Mouse (Mus musculus): Measurements from ENCODE around the gene AC129217.1. TPM values are rescaled to one million over a fixed set of nuclear protein-coding genes. Genes with fewer than 3 reads are reported as not detected.
"Not testable (repeated sequence)": the region's sequence is repeated elsewhere in the genome, so short reads cannot be mapped to it uniquely, and the experiment has no call there.

Gene AC129217.1
- polyA plus RNA-seq, 1 experiment from 2014 or later, result not detected

GRCm38 (mm10) chr19:8830664-8831063, 1.1 kb downstream of the AC129217.1 start:
- H3K27ac ChIP-seq (ENCODE audit: low read depth), result no peak overlapping the region
- 88% methylated on average over 8 of the region's 8 CpGs for WGBS
- H3K27me3 ChIP-seq (ENCODE audit: insufficient read depth, low read length), result no peaks in the 10 kb centered on the region
- peaks cover 98% of the 10 kb centered on the region for H3K36me3 ChIP-seq (ENCODE audit: insufficient read depth)
- no peak overlapping the region for H3K9ac ChIP-seq
- ATAC-seq (ENCODE audit: insufficient read depth), result no peak
- no peak overlapping the region for H3K4me2 ChIP-seq
- TF ChIP-seq CTCF (IDR thresholded peaks at IDR 0.05; ENCODE audit: low read depth), result no peak
- no peaks in the 10 kb centered on the region for H3K9me3 ChIP-seq (ENCODE audit: low read depth, low read length)
- no peak overlapping the region for H3K4me3 ChIP-seq (ENCODE audit: low read depth, low read length)
- no peak for DNase-seq
- no peaks in the 10 kb centered on the region for H3K4me1 ChIP-seq (ENCODE audit: insufficient read depth)

GRCm38 (mm10) chr19:8831262-8831661, 1.7 kb downstream of the AC129217.1 start:
- Histone ChIP-seq H3K9me3 (ENCODE audit: low read depth, low read length) (no peaks in the 10 kb centered on the region), H3K27ac (ENCODE audit: low read depth) (no peak overlapping the region), H3K4me1 (ENCODE audit: insufficient read depth) (no peaks in the 10 kb centered on the region), H3K4me3 (ENCODE audit: low read depth, low read length) (no peak overlapping the region), H3K27me3 (ENCODE audit: insufficient read depth, low read length) (no peaks in the 10 kb centered on the region), H3K4me2 (no peak overlapping the region), H3K9ac (no peak overlapping the region), H3K36me3 (ENCODE audit: insufficient read depth) (peaks cover 92% of the 10 kb centered on the region)
- 0 out of 2 replicates have a peak, but pooled peaks have one; percentile 8 for TF ChIP-seq CTCF (IDR thresholded peaks at IDR 0.05; ENCODE audit: low read depth)
- ATAC-seq (ENCODE audit: insufficient read depth), result no peak
- DNase-seq, result peak; percentile 14
- 80% methylated on average over 11 of the region's 11 CpGs for WGBS

- Histone ChIP-seq H3K4me2 (no peak overlapping the region), H3K9me3 (ENCODE audit: low read depth, low read length) (no peaks in the 10 kb centered on the region), H3K36me3 (ENCODE audit: insufficient read depth) (peaks cover 75% of the 10 kb centered on the region), H3K4me3 (ENCODE audit: low read depth, low read length) (no peak overlapping the region), H3K9ac (no peak overlapping the region), H3K4me1 (ENCODE audit: insufficient read depth) (peaks cover 3% of the 10 kb centered on the region; the same call in 1 of the 2 replicates), H3K27me3 (ENCODE audit: insufficient read depth, low read length) (no peaks in the 10 kb centered on the region), H3K27ac (ENCODE audit: low read depth) (no peak overlapping the region)
- ATAC-seq (ENCODE audit: insufficient read depth), result no peak
- DNase-seq, result no peak
- TF ChIP-seq CTCF (IDR thresholded peaks at IDR 0.05; ENCODE audit: low read depth), result no peak
- 95% methylated on average over 4 of the region's 4 CpGs for WGBS
These were observed 3.4 kb downstream of the AC129217.1 start for GRCm38 (mm10) chr19:8832971-8833370.

GRCm38 (mm10) chr19:8836327-8836726, 6.8 kb downstream of the AC129217.1 start:
- WGBS, result 97% methylated on average over 10 of the region's 10 CpGs
- H3K27ac ChIP-seq (ENCODE audit: low read depth), result not testable (repeated sequence)

GRCm38 (mm10) chr19:8837251-8837791, 7.7 kb downstream of the AC129217.1 start, which contains the start of gene Bscl2:
TSS of gene Bscl2 (plus strand) at chr19:8837467.
- H3K4me1 ChIP-seq (ENCODE audit: insufficient read depth), result peaks cover 13% of the 10 kb centered on the region
- peak within 1 kb of the TSS; percentile 54 for H3K4me3 ChIP-seq (ENCODE audit: low read depth, low read length)
- peak within 1 kb of the TSS; percentile 98 for H3K27ac ChIP-seq (ENCODE audit: low read depth)
- H3K27me3 ChIP-seq (ENCODE audit: insufficient read depth, low read length), result no peaks in the 10 kb centered on the region
- H3K4me2 ChIP-seq, result peak within 1 kb of the TSS; percentile 76
- H3K36me3 ChIP-seq (ENCODE audit: insufficient read depth), result peaks cover 37% of the 10 kb centered on the region
- peak; percentile 84 for ATAC-seq (ENCODE audit: insufficient read depth)
- peak; percentile 63 for TF ChIP-seq CTCF (IDR thresholded peaks at IDR 0.05; ENCODE audit: low read depth)
- H3K9ac ChIP-seq, result peak within 1 kb of the TSS; percentile 59
- H3K9me3 ChIP-seq (ENCODE audit: low read depth, low read length), result no peaks in the 10 kb centered on the region
- WGBS, result under 1% methylated on average over 38 of the region's 38 CpGs
- peak; percentile 92 for DNase-seq

More at GRCm38 (mm10) chr19:8836327-8836726, 6.8 kb downstream of the AC129217.1 start:
- not testable (repeated sequence) for H3K9me3 ChIP-seq (ENCODE audit: low read depth, low read length); H3K4me2 ChIP-seq; H3K4me3 ChIP-seq (ENCODE audit: low read depth, low read length); H3K27me3 ChIP-seq (ENCODE audit: insufficient read depth, low read length); ATAC-seq (ENCODE audit: insufficient read depth); DNase-seq; H3K9ac ChIP-seq
- Histone ChIP-seq H3K36me3 (ENCODE audit: insufficient read depth) (peaks cover 42% of the 10 kb centered on the region), H3K4me1 (ENCODE audit: insufficient read depth) (peaks cover 13% of the 10 kb centered on the region)

GRCm38 (mm10) chr19:8838041-8838730, 8.6 kb downstream of the AC129217.1 start:
- Histone ChIP-seq H3K4me2 (peak overlapping the region; percentile 76), H3K27ac (ENCODE audit: low read depth) (peak overlapping the region; percentile 98), H3K36me3 (ENCODE audit: insufficient read depth) (peaks cover 29% of the 10 kb centered on the region), H3K4me1 (ENCODE audit: insufficient read depth) (peaks cover 13% of the 10 kb centered on the region), H3K27me3 (ENCODE audit: insufficient read depth, low read length) (no peaks in the 10 kb centered on the region), H3K9ac (peak overlapping the region; percentile 59), H3K4me3 (ENCODE audit: low read depth, low read length) (peak overlapping the region; percentile 54), H3K9me3 (ENCODE audit: low read depth, low read length) (no peaks in the 10 kb centered on the region)
- ATAC-seq (ENCODE audit: insufficient read depth) (peak; percentile 28; the same call in 1 of the 2 replicates), DNase-seq (peak; percentile 70)
- TF ChIP-seq CTCF (IDR thresholded peaks at IDR 0.05; ENCODE audit: low read depth), result no peak
- 16% methylated on average over 15 of the region's 15 CpGs for WGBS

- Histone ChIP-seq H3K27me3 (ENCODE audit: insufficient read depth, low read length) (no peaks in the 10 kb centered on the region), H3K36me3 (ENCODE audit: insufficient read depth) (peaks cover 18% of the 10 kb centered on the region), H3K4me1 (ENCODE audit: insufficient read depth) (peaks cover 13% of the 10 kb centered on the region), H3K4me3 (ENCODE audit: low read depth, low read length) (peak within 1 kb of the TSS; percentile 54), H3K9me3 (ENCODE audit: low read depth, low read length) (no peaks in the 10 kb centered on the region), H3K27ac (ENCODE audit: low read depth) (peak within 1 kb of the TSS; percentile 98), H3K9ac (peak within 1 kb of the TSS; percentile 59), H3K4me2 (peak within 1 kb of the TSS; percentile 78)
- 64% methylated on average over 11 of the region's 11 CpGs for WGBS
- TF ChIP-seq CTCF (IDR thresholded peaks at IDR 0.05; ENCODE audit: low read depth), result no peak
- ATAC-seq (ENCODE audit: insufficient read depth), result no peak
- DNase-seq, result no peak
These were observed 9.7 kb downstream of the AC129217.1 start, which contains the start of gene Gng3 for GRCm38 (mm10) chr19:8839103-8839907. TSS of gene Gng3 (minus strand) at chr19:8839194.
